Mouse (Mus musculus): ENCODE measurements around the gene Mybphl. TPM values are rescaled to one million over a fixed set of nuclear protein-coding genes. Genes with fewer than 3 reads are reported as not detected.
A peak's percentile ranks its signal among the peaks of the same experiment; 100 is the strongest.

The Mybphl gene
- polyA plus RNA-seq, 1 experiment from 2014 or later = not detected

GRCm38 (mm10) chr3:108409656-108410358 is 45.1 kb downstream of the Mybphl start:
- Histone ChIP-seq H3K36me3 (ENCODE audit: control insufficient read depth, insufficient read depth) (no peaks in the 10 kb centered on the region), H3K4me3 (ENCODE audit: low read depth, low read length) (no peak overlapping the region), H3K27me3 (replicated peaks; ENCODE audit: control insufficient read depth, insufficient read depth, low read length) (no peaks in the 10 kb centered on the region; the same call in 1 of the 2 replicates), H3K4me2 (replicated peaks; ENCODE audit: low read depth) (no peak overlapping the region), H3K27ac (ENCODE audit: low read depth, low read length) (no peak overlapping the region), H3K9ac (ENCODE audit: low read depth, low read length) (no peak overlapping the region), H3K9me3 (ENCODE audit: control insufficient read depth) (no peaks in the 10 kb centered on the region), H3K4me1 (replicated peaks; ENCODE audit: control insufficient read depth, insufficient read depth, low read length) (no peaks in the 10 kb centered on the region)
- no peak for TF ChIP-seq CTCF (IDR thresholded peaks at IDR 0.05; ENCODE audit: low read depth)
- ATAC-seq = no peak
- WGBS = 67% methylated on average over 8 of the region's 8 CpGs

- Histone ChIP-seq H3K9ac (ENCODE audit: low read depth, low read length) (no peak overlapping the region), H3K4me3 (ENCODE audit: low read depth, low read length) (no peak overlapping the region), H3K4me1 (replicated peaks; ENCODE audit: control insufficient read depth, insufficient read depth, low read length) (peaks cover 3% of the 10 kb centered on the region; the same call in 1 of the 2 replicates), H3K4me2 (replicated peaks; ENCODE audit: low read depth) (no peak overlapping the region), H3K27me3 (replicated peaks; ENCODE audit: control insufficient read depth, insufficient read depth, low read length) (no peaks in the 10 kb centered on the region; the same call in 1 of the 2 replicates), H3K36me3 (ENCODE audit: control insufficient read depth, insufficient read depth) (no peaks in the 10 kb centered on the region), H3K9me3 (ENCODE audit: control insufficient read depth) (no peaks in the 10 kb centered on the region), H3K27ac (ENCODE audit: low read depth, low read length) (no peak overlapping the region)
- no peak for ATAC-seq
- TF ChIP-seq CTCF (IDR thresholded peaks at IDR 0.05; ENCODE audit: low read depth) = no peak
- WGBS = 37% methylated on average over 5 of the region's 5 CpGs
Measured at GRCm38 (mm10) chr3:108410359-108410714, 45.6 kb downstream of the Mybphl start.

- no peak overlapping the region for H3K27ac ChIP-seq (ENCODE audit: low read depth, low read length)
- ATAC-seq = no peak
- peaks cover 7% of the 10 kb centered on the region; the same call in 1 of the 2 replicates for H3K4me1 ChIP-seq (replicated peaks; ENCODE audit: control insufficient read depth, insufficient read depth, low read length)
- 57% methylated on average over 5 of the region's 5 CpGs for WGBS
- no peak for TF ChIP-seq CTCF (IDR thresholded peaks at IDR 0.05; ENCODE audit: low read depth)
- H3K4me2 ChIP-seq (replicated peaks; ENCODE audit: low read depth) = no peak overlapping the region
- H3K36me3 ChIP-seq (ENCODE audit: control insufficient read depth, insufficient read depth) = no peaks in the 10 kb centered on the region
- H3K27me3 ChIP-seq (replicated peaks; ENCODE audit: control insufficient read depth, insufficient read depth, low read length) = no peaks in the 10 kb centered on the region; the same call in 1 of the 2 replicates
- H3K9ac ChIP-seq (ENCODE audit: low read depth, low read length) = no peak overlapping the region
- no peaks in the 10 kb centered on the region for H3K9me3 ChIP-seq (ENCODE audit: control insufficient read depth)
- H3K4me3 ChIP-seq (ENCODE audit: low read depth, low read length) = no peak overlapping the region
Measured at GRCm38 (mm10) chr3:108411026-108411753, 46.5 kb downstream of the Mybphl start.

- Histone ChIP-seq H3K4me2 (replicated peaks; ENCODE audit: low read depth) (no peak overlapping the region), H3K27ac (ENCODE audit: low read depth, low read length) (no peak overlapping the region), H3K4me1 (replicated peaks; ENCODE audit: control insufficient read depth, insufficient read depth, low read length) (peaks cover 7% of the 10 kb centered on the region; the same call in 1 of the 2 replicates), H3K36me3 (ENCODE audit: control insufficient read depth, insufficient read depth) (no peaks in the 10 kb centered on the region), H3K9ac (ENCODE audit: low read depth, low read length) (no peak overlapping the region), H3K27me3 (replicated peaks; ENCODE audit: control insufficient read depth, insufficient read depth, low read length) (no peaks in the 10 kb centered on the region; the same call in 1 of the 2 replicates), H3K9me3 (ENCODE audit: control insufficient read depth) (no peaks in the 10 kb centered on the region), H3K4me3 (ENCODE audit: low read depth, low read length) (no peak overlapping the region)
- no peak for ATAC-seq
- TF ChIP-seq CTCF (IDR thresholded peaks at IDR 0.05; ENCODE audit: low read depth) = no peak
- 74% methylated on average over 8 of the region's 8 CpGs for WGBS
Measured at GRCm38 (mm10) chr3:108411754-108412121, 47.0 kb downstream of the Mybphl start.

- Histone ChIP-seq H3K4me2 (replicated peaks; ENCODE audit: low read depth) (no peak overlapping the region), H3K4me3 (ENCODE audit: low read depth, low read length) (no peak overlapping the region), H3K4me1 (replicated peaks; ENCODE audit: control insufficient read depth, insufficient read depth, low read length) (peaks cover 7% of the 10 kb centered on the region; the same call in 1 of the 2 replicates), H3K9ac (ENCODE audit: low read depth, low read length) (no peak overlapping the region), H3K9me3 (ENCODE audit: control insufficient read depth) (no peaks in the 10 kb centered on the region), H3K36me3 (ENCODE audit: control insufficient read depth, insufficient read depth) (no peaks in the 10 kb centered on the region), H3K27me3 (replicated peaks; ENCODE audit: control insufficient read depth, insufficient read depth, low read length) (no peaks in the 10 kb centered on the region; the same call in 1 of the 2 replicates), H3K27ac (ENCODE audit: low read depth, low read length) (peak overlapping the region; percentile 23)
- ATAC-seq = no peak
- WGBS = 97% methylated on average over 35 of the region's 35 CpGs
- TF ChIP-seq CTCF (IDR thresholded peaks at IDR 0.05; ENCODE audit: low read depth) = no peak
Measured at GRCm38 (mm10) chr3:108413634-108414360, 49.1 kb downstream of the Mybphl start.

Measured in intestine, postnatal 0 days (tissue).